Mouse (Mus musculus) stomach, postnatal 0 days (tissue): ENCODE results near the gene Mpdz.

Experiments used
- CTCF ChIP-seq: IDR thresholded peaks from 2 replicates; pipeline ENCODE4 v1.5.1; 2016; ENCODE audit warnings: antibody characterized with exemption, low read depth, mild to moderate bottlenecking, moderate library complexity
- EP300 ChIP-seq: optimal IDR thresholded peaks from 2 replicates; pipeline ENCODE3; 2016; ENCODE audit warnings: antibody characterized with exemption

GRCm38 (mm10) chr4:81273067-81273466, 169.5 kb downstream of the Mpdz start:
- TF ChIP-seq CTCF, result no peak
- no peak for TF ChIP-seq EP300
